Mouse (Mus musculus): ENCODE results near the gene N4bp3. TPM values are rescaled to one million over a fixed set of nuclear protein-coding genes. Genes with fewer than 3 reads are reported as not detected.
"Not testable (repeated sequence)": the region's sequence is repeated elsewhere in the genome, so short reads cannot be mapped to it uniquely, and the experiment has no call there.

N4bp3 gene
- polyA plus RNA-seq, 1 experiment from 2014 or later = 4.9 TPM

- Histone ChIP-seq H3K4me1 (no peaks in the 10 kb centered on the region), H3K27ac (no peak overlapping the region), H3K9ac (no peak overlapping the region), H3K27me3 (replicated peaks) (no peaks in the 10 kb centered on the region), H3K4me2 (no peak overlapping the region), H3K9me3 (replicated peaks) (no peaks in the 10 kb centered on the region), H3K4me3 (no peak overlapping the region), H3K36me3 (no peaks in the 10 kb centered on the region)
- 68% methylated on average over 2 of the region's 2 CpGs for WGBS (ENCODE audit: insufficient replicate concordance)
- no peak for ATAC-seq
Observed at GRCm38 (mm10) chr11:51671376-51671775, 20.7 kb upstream of the N4bp3 start.

GRCm38 (mm10) chr11:51670846-51671245 lies 20.2 kb upstream of the N4bp3 start:
- 79% methylated on average over 7 of the region's 7 CpGs for WGBS (ENCODE audit: insufficient replicate concordance)
- no peak for ATAC-seq

GRCm38 (mm10) chr11:51664747-51665146 lies 14.1 kb upstream of the N4bp3 start:
- WGBS (ENCODE audit: insufficient replicate concordance) = 77% methylated on average over 7 of the region's 7 CpGs
- not testable (repeated sequence) for H3K9ac ChIP-seq; ATAC-seq; H3K27me3 ChIP-seq (replicated peaks); H3K4me3 ChIP-seq; H3K4me1 ChIP-seq; H3K36me3 ChIP-seq; H3K9me3 ChIP-seq (replicated peaks); H3K27ac ChIP-seq; H3K4me2 ChIP-seq

More at GRCm38 (mm10) chr11:51670846-51671245, 20.2 kb upstream of the N4bp3 start:
- H3K4me3 ChIP-seq = no peak overlapping the region
- H3K36me3 ChIP-seq = no peaks in the 10 kb centered on the region
- no peaks in the 10 kb centered on the region for H3K9me3 ChIP-seq (replicated peaks)
- H3K4me1 ChIP-seq = no peaks in the 10 kb centered on the region
- H3K4me2 ChIP-seq = no peak overlapping the region
- H3K9ac ChIP-seq = no peak overlapping the region
- no peaks in the 10 kb centered on the region for H3K27me3 ChIP-seq (replicated peaks)
- no peak overlapping the region for H3K27ac ChIP-seq

- WGBS (ENCODE audit: insufficient replicate concordance) = 79% methylated on average over 7 of the region's 7 CpGs
- Histone ChIP-seq H3K4me3 (no peak overlapping the region), H3K4me1 (peaks cover 7% of the 10 kb centered on the region; the same call in 1 of the 2 replicates), H3K27me3 (replicated peaks) (no peaks in the 10 kb centered on the region), H3K27ac (no peak overlapping the region), H3K36me3 (no peaks in the 10 kb centered on the region), H3K4me2 (no peak overlapping the region), H3K9me3 (replicated peaks) (no peaks in the 10 kb centered on the region), H3K9ac (no peak overlapping the region)
- no peak for ATAC-seq
Observed at GRCm38 (mm10) chr11:51662632-51663031, 12.0 kb upstream of the N4bp3 start.

- WGBS (ENCODE audit: insufficient replicate concordance) = 75% methylated on average over 16 of the region's 16 CpGs
- H3K9ac ChIP-seq = no peak overlapping the region
- no peak overlapping the region for H3K27ac ChIP-seq
- ATAC-seq = no peak
- no peaks in the 10 kb centered on the region for H3K36me3 ChIP-seq
- no peaks in the 10 kb centered on the region for H3K27me3 ChIP-seq (replicated peaks)
- no peaks in the 10 kb centered on the region for H3K9me3 ChIP-seq (replicated peaks)
- peaks cover 7% of the 10 kb centered on the region; the same call in 1 of the 2 replicates for H3K4me1 ChIP-seq
- H3K4me3 ChIP-seq = no peak overlapping the region
- H3K4me2 ChIP-seq = no peak overlapping the region
Observed at GRCm38 (mm10) chr11:51661867-51662365, 11.3 kb upstream of the N4bp3 start.

GRCm38 (mm10) chr11:51658705-51659104 lies 8.1 kb upstream of the N4bp3 start:
- ATAC-seq = no peak
- peaks cover 7% of the 10 kb centered on the region; the same call in 1 of the 2 replicates for H3K27me3 ChIP-seq (replicated peaks)
- WGBS (ENCODE audit: insufficient replicate concordance) = 56% methylated on average over 6 of the region's 6 CpGs
- H3K9ac ChIP-seq = no peak overlapping the region
- peaks cover 7% of the 10 kb centered on the region; the same call in 1 of the 2 replicates for H3K4me1 ChIP-seq
- no peaks in the 10 kb centered on the region for H3K36me3 ChIP-seq
- no peak overlapping the region for H3K27ac ChIP-seq
- no peak overlapping the region for H3K4me2 ChIP-seq
- no peak overlapping the region for H3K4me3 ChIP-seq
- H3K9me3 ChIP-seq (replicated peaks) = no peaks in the 10 kb centered on the region

- Histone ChIP-seq H3K4me3 (no peak overlapping the region), H3K9ac (no peak overlapping the region), H3K36me3 (no peaks in the 10 kb centered on the region), H3K27ac (no peak overlapping the region), H3K9me3 (replicated peaks) (no peaks in the 10 kb centered on the region), H3K4me2 (no peak overlapping the region), H3K27me3 (replicated peaks) (peaks cover 10% of the 10 kb centered on the region; the same call in 1 of the 2 replicates), H3K4me1 (peaks cover 7% of the 10 kb centered on the region; the same call in 1 of the 2 replicates)
- 46% methylated on average over 7 of the region's 7 CpGs for WGBS (ENCODE audit: insufficient replicate concordance)
- ATAC-seq = no peak
Observed at GRCm38 (mm10) chr11:51658291-51658690, 7.6 kb upstream of the N4bp3 start.

- peaks cover 7% of the 10 kb centered on the region; the same call in 1 of the 2 replicates for H3K4me1 ChIP-seq
- no peak overlapping the region for H3K4me2 ChIP-seq
- H3K27ac ChIP-seq = no peak overlapping the region
- WGBS (ENCODE audit: insufficient replicate concordance) = 77% methylated on average over 10 of the region's 10 CpGs
- no peaks in the 10 kb centered on the region for H3K36me3 ChIP-seq
- H3K27me3 ChIP-seq (replicated peaks) = peaks cover 21% of the 10 kb centered on the region
- H3K4me3 ChIP-seq = no peak overlapping the region
- ATAC-seq = no peak
- no peaks in the 10 kb centered on the region for H3K9me3 ChIP-seq (replicated peaks)
- H3K9ac ChIP-seq = 0 out of 2 replicates have a peak overlapping the region, but pooled peaks have one; percentile 1
Observed at GRCm38 (mm10) chr11:51656798-51657521, 6.3 kb upstream of the N4bp3 start.

- no peak overlapping the region for H3K4me2 ChIP-seq
- H3K4me3 ChIP-seq = no peak overlapping the region
- no peak overlapping the region for H3K27ac ChIP-seq
- no peaks in the 10 kb centered on the region for H3K36me3 ChIP-seq
- H3K9me3 ChIP-seq (replicated peaks) = no peaks in the 10 kb centered on the region
- H3K27me3 ChIP-seq (replicated peaks) = peaks cover 41% of the 10 kb centered on the region
- no peak overlapping the region for H3K9ac ChIP-seq
- peaks cover 20% of the 10 kb centered on the region for H3K4me1 ChIP-seq
- no peak for ATAC-seq
- 86% methylated on average over 3 of the region's 3 CpGs for WGBS (ENCODE audit: insufficient replicate concordance)
Observed at GRCm38 (mm10) chr11:51654891-51655290, 4.2 kb upstream of the N4bp3 start.

- no peaks in the 10 kb centered on the region for H3K36me3 ChIP-seq
- no peak overlapping the region for H3K27ac ChIP-seq
- 72% methylated on average over 6 of the region's 6 CpGs for WGBS (ENCODE audit: insufficient replicate concordance)
- no peak for ATAC-seq
- H3K4me3 ChIP-seq = no peak overlapping the region
- no peaks in the 10 kb centered on the region for H3K9me3 ChIP-seq (replicated peaks)
- peaks cover 29% of the 10 kb centered on the region for H3K4me1 ChIP-seq
- no peak overlapping the region for H3K4me2 ChIP-seq
- peaks cover 53% of the 10 kb centered on the region for H3K27me3 ChIP-seq (replicated peaks)
- no peak overlapping the region for H3K9ac ChIP-seq
Observed at GRCm38 (mm10) chr11:51653736-51654135, 3.1 kb upstream of the N4bp3 start.

GRCm38 (mm10) chr11:51652889-51653418 lies 2.3 kb upstream of the N4bp3 start:
- H3K4me1 ChIP-seq = peaks cover 28% of the 10 kb centered on the region
- ATAC-seq = no peak
- H3K9ac ChIP-seq = no peak overlapping the region
- H3K27ac ChIP-seq = no peak overlapping the region
- no peak overlapping the region for H3K4me2 ChIP-seq
- H3K4me3 ChIP-seq = no peak overlapping the region
- H3K9me3 ChIP-seq (replicated peaks) = no peaks in the 10 kb centered on the region
- 71% methylated on average over 4 of the region's 4 CpGs for WGBS (ENCODE audit: insufficient replicate concordance)
- H3K36me3 ChIP-seq = no peaks in the 10 kb centered on the region
- peaks cover 61% of the 10 kb centered on the region for H3K27me3 ChIP-seq (replicated peaks)

GRCm38 (mm10) chr11:51650261-51650660 lies 381 bp downstream of the N4bp3 start:
- H3K27ac ChIP-seq = no peak overlapping the region
- ATAC-seq = no peak
- H3K36me3 ChIP-seq = no peaks in the 10 kb centered on the region
- H3K9ac ChIP-seq = peak overlapping the region; percentile 54
- WGBS (ENCODE audit: insufficient replicate concordance) = 1% methylated on average over 30 of the region's 30 CpGs
- peaks cover 73% of the 10 kb centered on the region for H3K27me3 ChIP-seq (replicated peaks)
- H3K4me3 ChIP-seq = peak overlapping the region; percentile 63
- no peaks in the 10 kb centered on the region for H3K9me3 ChIP-seq (replicated peaks)
- peaks cover 41% of the 10 kb centered on the region for H3K4me1 ChIP-seq
- peak overlapping the region; percentile 89 for H3K4me2 ChIP-seq

Measured in liver, embryonic 12.5 days (tissue).